Mouse (Mus musculus) forebrain, embryonic 14.5 days (tissue): ENCODE measurements around the gene Slc4a1. TPM values are rescaled to one million over a fixed set of nuclear protein-coding genes. Genes with fewer than 3 reads are reported as not detected.

Experiments
- ATAC-seq: fragments of 200-750 bp; cut with Nextera tagmentation; 2 replicates; pipeline ENCODE4 v1.8.0; 2017; ENCODE audit warnings: mild to moderate bottlenecking, moderate library complexity
- DNase-seq: peaks from one replicate; pipeline ENCODE4 v3.0.0-alpha.2; 2015; ENCODE audit warnings: low spot score
- H3K27ac ChIP-seq: fragments of 300-500 bp; sonication (generic); 2 replicates; pipeline ENCODE4 v1.5.1; 2014; ENCODE audit warnings: low read depth, mild to moderate bottlenecking, control low read depth, low read length, moderate library complexity
- H3K27me3 ChIP-seq: fragments of 300-500 bp; sonication (generic); replicated peaks from 2 replicates; pipeline ENCODE4 v1.6.1; 2014; ENCODE audit warnings: low read length, control low read depth, mixed read lengths; ENCODE audit not compliant: control insufficient read depth, insufficient read depth
- H3K36me3 ChIP-seq: fragments of 300-500 bp; sonication (generic); 2 replicates; pipeline ENCODE4 v1.6.1; 2014; ENCODE audit warnings: low read length, control low read depth; ENCODE audit not compliant: control insufficient read depth, insufficient read depth
- H3K4me1 ChIP-seq: fragments of 300-500 bp; sonication (generic); 2 replicates; pipeline ENCODE4 v1.6.1; 2014; ENCODE audit warnings: antibody characterized with exemption, low read length, control low read depth; ENCODE audit not compliant: control insufficient read depth, insufficient read depth
- H3K4me2 ChIP-seq: fragments of 300-500 bp; sonication (generic); 2 replicates; pipeline ENCODE4 v1.6.1; 2014; ENCODE audit warnings: mild to moderate bottlenecking, control low read depth, low read length
- H3K4me3 ChIP-seq: fragments of 300-500 bp; sonication (generic); 2 replicates; pipeline ENCODE4 v1.5.1; 2014; ENCODE audit warnings: low read depth, low read length, control low read depth
- H3K9ac ChIP-seq: fragments of 300-500 bp; sonication (generic); 2 replicates; pipeline ENCODE4 v1.6.1; 2014; ENCODE audit warnings: mild to moderate bottlenecking, low read length, control low read depth, moderate library complexity
- H3K9me3 ChIP-seq: fragments of 300-500 bp; sonication (generic); replicated peaks from 2 replicates; pipeline ENCODE4 v1.6.1; 2016; ENCODE audit warnings: low read length, control low read depth, mixed read lengths; ENCODE audit not compliant: control insufficient read depth
- WGBS: fragments of 180-500 bp; shearing (Covaris S2); extraction: QIAGEN DNeasy Blood & Tissue Kit; methylation state at CpG from one replicate; pipeline ENCODE4 v1.1.7; 2014; 5-methylcytosine and 5-hydroxymethylcytosine counted together
- polyA plus RNA-seq: library from polyadenylated mRNA; unstranded; fragments of >200 nt; fragmentation: Nextera tagmentation; extraction: Ambion mirVana; gene quantifications from 2 replicates; pipeline ENCODE4 v1.2.1, GENCODE M21; 2014

Gene Slc4a1
- polyA plus RNA-seq, 1 experiment from 2014 or later, result 2.1 TPM

GRCm38 (mm10) chr11:102341101-102341500 lies 24.9 kb downstream of the Slc4a1 start:
- Histone ChIP-seq H3K27ac (no peak overlapping the region), H3K4me2 (no peak overlapping the region), H3K4me3 (no peak overlapping the region), H3K36me3 (no peaks in the 10 kb centered on the region), H3K27me3 (no peaks in the 10 kb centered on the region), H3K9ac (no peak overlapping the region), H3K4me1 (peaks cover 2% of the 10 kb centered on the region; the same call in 1 of the 2 replicates), H3K9me3 (no peaks in the 10 kb centered on the region)
- DNase-seq (no peak), ATAC-seq (no peak)
- WGBS, result 88% methylated on average over 4 of the region's 4 CpGs

- no peak overlapping the region for H3K9ac ChIP-seq
- no peak for ATAC-seq
- H3K27ac ChIP-seq, result no peak overlapping the region
- no peak for DNase-seq
- H3K36me3 ChIP-seq, result no peaks in the 10 kb centered on the region
- no peak overlapping the region for H3K4me2 ChIP-seq
- H3K4me3 ChIP-seq, result no peak overlapping the region
- H3K27me3 ChIP-seq, result no peaks in the 10 kb centered on the region
- 67% methylated on average over 4 of the region's 4 CpGs for WGBS
- H3K4me1 ChIP-seq, result peaks cover 7% of the 10 kb centered on the region; the same call in 1 of the 2 replicates
- no peaks in the 10 kb centered on the region for H3K9me3 ChIP-seq
Observed at GRCm38 (mm10) chr11:102339624-102340023, 26.4 kb downstream of the Slc4a1 start.

- 68% methylated on average over 11 of the region's 11 CpGs for WGBS
- H3K27me3 ChIP-seq, result no peaks in the 10 kb centered on the region
- H3K4me3 ChIP-seq, result no peak overlapping the region
- no peak overlapping the region for H3K9ac ChIP-seq
- H3K9me3 ChIP-seq, result no peaks in the 10 kb centered on the region
- peaks cover 7% of the 10 kb centered on the region; the same call in 1 of the 2 replicates for H3K4me1 ChIP-seq
- peak overlapping the region; percentile 33; the same call in 1 of the 2 replicates for H3K27ac ChIP-seq
- no peak overlapping the region for H3K4me2 ChIP-seq
- H3K36me3 ChIP-seq, result no peaks in the 10 kb centered on the region
- no peak for ATAC-seq
- peak; percentile 50 for DNase-seq
Observed at GRCm38 (mm10) chr11:102339195-102339594, 26.8 kb downstream of the Slc4a1 start.

GRCm38 (mm10) chr11:102338561-102338960 lies 27.4 kb downstream of the Slc4a1 start:
- H3K4me1 ChIP-seq, result peaks cover 7% of the 10 kb centered on the region; the same call in 1 of the 2 replicates
- no peaks in the 10 kb centered on the region for H3K9me3 ChIP-seq
- no peaks in the 10 kb centered on the region for H3K27me3 ChIP-seq
- ATAC-seq (peak; percentile 55), DNase-seq (peak; percentile 91)
- no peaks in the 10 kb centered on the region for H3K36me3 ChIP-seq
- H3K4me2 ChIP-seq, result no peak overlapping the region
- H3K9ac ChIP-seq, result no peak overlapping the region
- no peak overlapping the region; the same call in 1 of the 2 replicates for H3K27ac ChIP-seq
- WGBS, result 18% methylated on average over 3 of the region's 3 CpGs
- H3K4me3 ChIP-seq, result no peak overlapping the region

GRCm38 (mm10) chr11:102337921-102338320 lies 28.1 kb downstream of the Slc4a1 start:
- ATAC-seq (no peak), DNase-seq (no peak)
- 67% methylated on average over 1 of the region's 1 CpGs for WGBS
- no peaks in the 10 kb centered on the region for H3K27me3 ChIP-seq
- H3K4me1 ChIP-seq, result peaks cover 7% of the 10 kb centered on the region; the same call in 1 of the 2 replicates
- no peak overlapping the region for H3K27ac ChIP-seq
- H3K9me3 ChIP-seq, result no peaks in the 10 kb centered on the region
- H3K4me2 ChIP-seq, result no peak overlapping the region
- no peaks in the 10 kb centered on the region for H3K36me3 ChIP-seq
- H3K9ac ChIP-seq, result no peak overlapping the region
- no peak overlapping the region for H3K4me3 ChIP-seq

GRCm38 (mm10) chr11:102336191-102336590 lies 29.8 kb downstream of the Slc4a1 start:
- Histone ChIP-seq H3K27ac (no peak overlapping the region), H3K4me3 (no peak overlapping the region), H3K36me3 (no peaks in the 10 kb centered on the region), H3K9ac (no peak overlapping the region), H3K4me1 (peaks cover 7% of the 10 kb centered on the region; the same call in 1 of the 2 replicates), H3K9me3 (no peaks in the 10 kb centered on the region), H3K27me3 (no peaks in the 10 kb centered on the region), H3K4me2 (no peak overlapping the region)
- no peak for DNase-seq
- 83% methylated on average over 1 of the region's 1 CpGs for WGBS
- ATAC-seq, result no peak

GRCm38 (mm10) chr11:102334973-102335700 lies 30.9 kb downstream of the Slc4a1 start:
- H3K27ac ChIP-seq, result no peak overlapping the region

GRCm38 (mm10) chr11:102334010-102334409 lies 32.0 kb downstream of the Slc4a1 start:
- no peak overlapping the region for H3K4me3 ChIP-seq
- DNase-seq (peak; percentile 18), ATAC-seq (no peak)
- WGBS, result 65% methylated on average over 4 of the region's 4 CpGs
- no peak overlapping the region for H3K4me2 ChIP-seq
- no peaks in the 10 kb centered on the region for H3K9me3 ChIP-seq
- H3K4me1 ChIP-seq, result peaks cover 7% of the 10 kb centered on the region; the same call in 1 of the 2 replicates
- no peak overlapping the region for H3K9ac ChIP-seq
- H3K27ac ChIP-seq, result no peak overlapping the region
- H3K27me3 ChIP-seq, result no peaks in the 10 kb centered on the region
- no peaks in the 10 kb centered on the region for H3K36me3 ChIP-seq

More at GRCm38 (mm10) chr11:102334973-102335700, 30.9 kb downstream of the Slc4a1 start:
- no peaks in the 10 kb centered on the region for H3K36me3 ChIP-seq
- H3K27me3 ChIP-seq, result no peaks in the 10 kb centered on the region
- no peak overlapping the region for H3K9ac ChIP-seq
- H3K4me3 ChIP-seq, result no peak overlapping the region
- H3K9me3 ChIP-seq, result no peaks in the 10 kb centered on the region
- DNase-seq (no peak), ATAC-seq (no peak)
- 36% methylated on average over 9 of the region's 9 CpGs for WGBS
- no peak overlapping the region for H3K4me2 ChIP-seq
- H3K4me1 ChIP-seq, result peaks cover 7% of the 10 kb centered on the region; the same call in 1 of the 2 replicates

- H3K9me3 ChIP-seq, result no peaks in the 10 kb centered on the region
Observed at GRCm38 (mm10) chr11:102333061-102333460, 32.9 kb downstream of the Slc4a1 start.

More at GRCm38 (mm10) chr11:102333061-102333460, 32.9 kb downstream of the Slc4a1 start:
- Histone ChIP-seq H3K36me3 (no peaks in the 10 kb centered on the region), H3K4me2 (no peak overlapping the region), H3K9ac (no peak overlapping the region), H3K27me3 (no peaks in the 10 kb centered on the region), H3K4me1 (peaks cover 4% of the 10 kb centered on the region; the same call in 1 of the 2 replicates), H3K4me3 (no peak overlapping the region), H3K27ac (no peak overlapping the region)
- ATAC-seq (no peak), DNase-seq (no peak)
